Mouse (Mus musculus) hindbrain, embryonic 16.5 days (tissue): Measurements from ENCODE around the gene Astn2. TPM values are rescaled to one million over a fixed set of nuclear protein-coding genes. Genes with fewer than 3 reads are reported as not detected.

Experiments used
- ATAC-seq: fragments of 200-750 bp; cut with Nextera tagmentation; 2 replicates; pipeline ENCODE4 v1.8.0; 2017; ENCODE audit warnings: moderate TSS enrichment, moderate library complexity
- H3K27ac ChIP-seq: fragments of 300-500 bp; sonication (generic); 2 replicates; pipeline ENCODE4 v1.5.1; 2014; ENCODE audit warnings: low read depth, mild to moderate bottlenecking, control low read depth, low read length, moderate library complexity
- H3K27me3 ChIP-seq: fragments of 300-500 bp; sonication (generic); replicated peaks from 2 replicates; pipeline ENCODE4 v1.6.1; 2014; ENCODE audit warnings: low read length; ENCODE audit not compliant: control insufficient read depth, insufficient read depth
- H3K36me3 ChIP-seq: fragments of 300-500 bp; sonication (generic); 2 replicates; pipeline ENCODE4 v1.6.1; 2014; ENCODE audit warnings: mild to moderate bottlenecking, low read length, moderate library complexity, mixed read lengths; ENCODE audit not compliant: control insufficient read depth, insufficient read depth
- H3K4me1 ChIP-seq: fragments of 300-500 bp; sonication (generic); 2 replicates; pipeline ENCODE4 v1.6.1; 2014; ENCODE audit warnings: low read depth, low read length; ENCODE audit not compliant: control insufficient read depth, insufficient read depth
- H3K4me2 ChIP-seq: fragments of 300-500 bp; sonication (generic); 2 replicates; pipeline ENCODE4 v1.6.1; 2014; ENCODE audit warnings: mild to moderate bottlenecking, low read length, control low read depth, moderate library complexity
- H3K4me3 ChIP-seq: fragments of 300-500 bp; sonication (generic); 2 replicates; pipeline ENCODE4 v1.5.1; 2014; ENCODE audit warnings: mild to moderate bottlenecking, low read length, control low read depth, moderate library complexity
- H3K9ac ChIP-seq: fragments of 300-500 bp; sonication (generic); 2 replicates; pipeline ENCODE4 v1.6.1; 2014; ENCODE audit warnings: low read depth, mild to moderate bottlenecking, control low read depth, low read length, moderate library complexity
- H3K9me3 ChIP-seq: fragments of 300-500 bp; sonication (generic); 2 replicates; pipeline ENCODE4 v1.6.1; 2014; ENCODE audit warnings: mild to moderate bottlenecking, low read length, moderate library complexity; ENCODE audit not compliant: control insufficient read depth
- WGBS: fragments of 180-500 bp; shearing (Covaris S2); extraction: QIAGEN DNeasy Blood & Tissue Kit; methylation state at CpG from one replicate; pipeline ENCODE4 v1.1.7; 2014; 5-methylcytosine and 5-hydroxymethylcytosine counted together
- polyA plus RNA-seq: library from polyadenylated mRNA; unstranded; fragments of >200 nt; fragmentation: Nextera tagmentation; extraction: Ambion mirVana; gene quantifications from 2 replicates; pipeline ENCODE4 v1.2.1, GENCODE M21; 2015

The Astn2 gene
- polyA plus RNA-seq, 1 experiment from 2014 or later = 0.94 TPM

DNA sequence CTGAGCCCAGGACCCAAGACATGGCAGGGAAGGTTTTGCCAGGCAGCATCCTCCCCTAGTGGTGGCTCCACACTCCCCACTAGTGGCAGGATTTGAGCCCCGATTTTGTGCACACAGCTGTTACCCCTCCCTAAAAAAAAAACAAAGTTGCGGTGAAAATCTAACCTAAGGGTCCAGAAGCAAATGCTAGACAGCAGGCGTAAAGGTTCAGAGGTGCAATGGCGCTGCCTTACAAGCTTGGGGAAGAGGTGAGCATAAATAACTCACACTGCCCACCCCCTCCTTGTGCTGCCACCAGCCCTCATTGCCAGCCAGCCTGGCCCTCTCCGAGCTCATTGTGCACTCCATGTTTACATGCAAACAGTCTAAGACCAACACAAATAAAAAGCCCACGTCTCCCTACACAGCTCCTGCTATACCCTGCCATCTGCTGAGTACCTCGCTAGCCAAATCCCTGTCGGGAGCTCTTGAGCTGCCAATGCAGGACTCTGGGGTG lies 3.2 kb downstream of the Astn2 start:
- Histone ChIP-seq H3K4me3 (peak overlapping the region; percentile 76), H3K27ac (peak overlapping the region; percentile 34), H3K27me3 (no peaks in the 10 kb centered on the region), H3K9ac (peak overlapping the region; percentile 50), H3K4me2 (peak overlapping the region; percentile 59), H3K4me1 (peaks cover 16% of the 10 kb centered on the region), H3K36me3 (no peaks in the 10 kb centered on the region), H3K9me3 (no peaks in the 10 kb centered on the region)
- 13% methylated on average over 8 of the region's 8 CpGs for WGBS
- ATAC-seq = peak; percentile 69

- no peak for ATAC-seq
- Histone ChIP-seq H3K4me3 (no peak overlapping the region), H3K9ac (no peak overlapping the region), H3K9me3 (no peaks in the 10 kb centered on the region), H3K27ac (no peak overlapping the region), H3K27me3 (no peaks in the 10 kb centered on the region), H3K4me2 (no peak overlapping the region), H3K4me1 (peaks cover 13% of the 10 kb centered on the region), H3K36me3 (no peaks in the 10 kb centered on the region)
- WGBS = 65% methylated on average over 4 of the region's 4 CpGs
These were observed 5.3 kb downstream of the Astn2 start for GRCm38 (mm10) chr4:66399066-66399465.

GRCm38 (mm10) chr4:66397216-66397615 lies 7.2 kb downstream of the Astn2 start:
- no peak overlapping the region for H3K9ac ChIP-seq
- H3K9me3 ChIP-seq = no peaks in the 10 kb centered on the region
- H3K27ac ChIP-seq = no peak overlapping the region
- no peak overlapping the region for H3K4me2 ChIP-seq
- no peaks in the 10 kb centered on the region for H3K27me3 ChIP-seq
- H3K4me3 ChIP-seq = no peak overlapping the region
- H3K36me3 ChIP-seq = no peaks in the 10 kb centered on the region
- no peak for ATAC-seq
- peaks cover 15% of the 10 kb centered on the region for H3K4me1 ChIP-seq

DNA sequence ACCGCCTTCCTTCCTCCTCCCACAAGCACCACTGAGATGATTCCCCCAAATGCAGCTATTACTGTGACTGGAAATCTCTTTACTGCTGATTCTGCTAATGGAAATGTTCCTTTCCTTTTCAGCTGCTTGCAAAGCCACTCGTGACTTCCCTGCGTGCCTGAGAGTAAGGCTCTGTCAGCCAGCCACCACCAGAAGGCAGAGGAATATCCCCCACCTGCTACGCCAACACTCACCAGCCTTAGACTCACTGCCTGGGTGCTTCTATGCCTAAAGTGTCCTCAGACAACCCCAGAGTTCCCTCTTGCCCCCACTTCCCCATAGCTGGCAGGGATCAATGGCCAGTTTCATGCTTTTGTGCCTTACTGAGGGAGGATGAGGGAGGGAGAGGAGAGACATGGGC lies 11.1 kb downstream of the Astn2 start:
- ATAC-seq = no peak
- no peaks in the 10 kb centered on the region for H3K27me3 ChIP-seq
- WGBS = 73% methylated on average over 4 of the region's 4 CpGs

DNA sequence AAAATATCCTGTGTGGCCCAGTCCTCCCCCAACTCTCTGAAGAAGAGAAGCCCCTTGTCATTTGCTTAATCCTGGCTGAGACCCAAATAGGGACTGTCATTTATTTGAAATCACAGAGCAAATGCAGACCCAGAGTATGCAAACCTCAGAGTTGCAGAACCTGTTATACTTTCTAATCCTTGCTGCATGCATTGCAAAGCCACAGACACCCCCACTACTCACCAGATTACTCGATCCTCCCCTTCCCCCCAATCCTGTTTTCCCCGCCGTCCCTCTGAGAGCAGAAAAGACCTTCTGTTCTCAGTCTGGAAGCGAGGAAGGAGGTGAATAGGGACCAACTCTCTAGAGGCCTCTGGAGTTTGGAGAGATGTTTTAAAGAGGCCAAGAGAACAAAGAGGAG lies 13.9 kb downstream of the Astn2 start:
- Histone ChIP-seq H3K9me3 (no peaks in the 10 kb centered on the region), H3K4me2 (no peak overlapping the region), H3K4me3 (no peak overlapping the region), H3K9ac (no peak overlapping the region), H3K4me1 (peaks cover 2% of the 10 kb centered on the region; the same call in 1 of the 2 replicates), H3K27ac (no peak overlapping the region), H3K36me3 (no peaks in the 10 kb centered on the region), H3K27me3 (no peaks in the 10 kb centered on the region)
- WGBS = 20% methylated on average over 4 of the region's 4 CpGs
- ATAC-seq = no peak

More for the DNA sequence above, 11.1 kb downstream of the Astn2 start:
- no peak overlapping the region for H3K9ac ChIP-seq
- no peak overlapping the region for H3K4me2 ChIP-seq
- H3K4me1 ChIP-seq = peaks cover 2% of the 10 kb centered on the region; the same call in 1 of the 2 replicates
- H3K9me3 ChIP-seq = no peaks in the 10 kb centered on the region
- H3K36me3 ChIP-seq = no peaks in the 10 kb centered on the region
- H3K27ac ChIP-seq = no peak overlapping the region
- no peak overlapping the region for H3K4me3 ChIP-seq

- Histone ChIP-seq H3K27ac (no peak overlapping the region), H3K9me3 (no peaks in the 10 kb centered on the region), H3K9ac (no peak overlapping the region), H3K4me3 (no peak overlapping the region), H3K27me3 (no peaks in the 10 kb centered on the region), H3K36me3 (no peaks in the 10 kb centered on the region), H3K4me1 (peaks cover 4% of the 10 kb centered on the region; the same call in 1 of the 2 replicates), H3K4me2 (no peak overlapping the region)
- WGBS = 33% methylated on average over 2 of the region's 2 CpGs
- no peak for ATAC-seq
These were observed 25.8 kb downstream of the Astn2 start for GRCm38 (mm10) chr4:66378586-66378985.

GRCm38 (mm10) chr4:66370557-66371071 lies 33.8 kb downstream of the Astn2 start:
- Histone ChIP-seq H3K9ac (no peak overlapping the region), H3K27ac (0 out of 2 replicates have a peak overlapping the region, but pooled peaks have one; percentile 34), H3K9me3 (no peaks in the 10 kb centered on the region), H3K4me2 (no peak overlapping the region), H3K4me3 (no peak overlapping the region), H3K27me3 (no peaks in the 10 kb centered on the region), H3K4me1 (peaks cover 7% of the 10 kb centered on the region), H3K36me3 (no peaks in the 10 kb centered on the region)
- WGBS = 50% methylated on average over 3 of the region's 3 CpGs
- peak; percentile 61 for ATAC-seq

GRCm38 (mm10) chr4:66365500-66365899 lies 38.9 kb downstream of the Astn2 start:
- 77% methylated on average over 1 of the region's 1 CpGs for whole genome bisulfite sequencing
- no peak for ATAC-seq
- H3K27ac ChIP-seq = no peak overlapping the region
- no peak overlapping the region for H3K4me3 ChIP-seq
- peaks cover 5% of the 10 kb centered on the region for H3K4me1 ChIP-seq
- H3K9ac ChIP-seq = no peak overlapping the region
- H3K36me3 ChIP-seq = no peaks in the 10 kb centered on the region
- H3K4me2 ChIP-seq = no peak overlapping the region
- no peaks in the 10 kb centered on the region for H3K27me3 ChIP-seq
- H3K9me3 ChIP-seq = no peaks in the 10 kb centered on the region

DNA sequence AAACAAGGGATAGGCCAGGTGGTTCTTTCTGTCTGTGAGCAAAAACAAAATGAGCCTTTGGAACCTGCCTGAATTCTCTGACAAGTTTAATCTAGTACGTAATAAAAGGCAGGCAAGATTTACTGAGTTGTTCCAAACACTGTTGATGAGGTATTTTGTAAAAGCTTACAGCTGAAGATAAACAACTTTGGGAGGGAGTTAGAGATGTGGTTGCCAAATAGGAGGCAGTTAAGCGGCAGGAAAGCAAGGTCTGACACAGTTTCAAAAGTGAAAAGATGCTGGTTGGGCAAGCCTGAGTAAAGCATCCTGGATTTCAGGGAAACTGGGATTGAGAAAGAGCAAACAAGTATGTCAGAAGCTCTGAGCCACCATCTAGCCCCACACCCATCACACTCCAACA lies 59.8 kb downstream of the Astn2 start:
- Histone ChIP-seq H3K4me1 (no peaks in the 10 kb centered on the region), H3K36me3 (no peaks in the 10 kb centered on the region), H3K27me3 (no peaks in the 10 kb centered on the region), H3K27ac (no peak overlapping the region), H3K9me3 (no peaks in the 10 kb centered on the region), H3K4me3 (no peak overlapping the region), H3K4me2 (no peak overlapping the region), H3K9ac (no peak overlapping the region)
- 72% methylated on average over 2 of the region's 2 CpGs for WGBS
- ATAC-seq = no peak
